Mouse (Mus musculus) ovary, adult 18-20 months (tissue): ENCODE data around the gene Gusb.

ENCODE experiments used
- DNase-seq: peaks from one replicate; pipeline ENCODE4 v3.0.0; 2022; ENCODE audit warnings: low spot score, mixed read lengths

Gene Gusb

GRCm38 (mm10) chr5:130023767-130024539 is 21.1 kb upstream of the Gusb start:
- peak; percentile 89 for DNase-seq

DNA sequence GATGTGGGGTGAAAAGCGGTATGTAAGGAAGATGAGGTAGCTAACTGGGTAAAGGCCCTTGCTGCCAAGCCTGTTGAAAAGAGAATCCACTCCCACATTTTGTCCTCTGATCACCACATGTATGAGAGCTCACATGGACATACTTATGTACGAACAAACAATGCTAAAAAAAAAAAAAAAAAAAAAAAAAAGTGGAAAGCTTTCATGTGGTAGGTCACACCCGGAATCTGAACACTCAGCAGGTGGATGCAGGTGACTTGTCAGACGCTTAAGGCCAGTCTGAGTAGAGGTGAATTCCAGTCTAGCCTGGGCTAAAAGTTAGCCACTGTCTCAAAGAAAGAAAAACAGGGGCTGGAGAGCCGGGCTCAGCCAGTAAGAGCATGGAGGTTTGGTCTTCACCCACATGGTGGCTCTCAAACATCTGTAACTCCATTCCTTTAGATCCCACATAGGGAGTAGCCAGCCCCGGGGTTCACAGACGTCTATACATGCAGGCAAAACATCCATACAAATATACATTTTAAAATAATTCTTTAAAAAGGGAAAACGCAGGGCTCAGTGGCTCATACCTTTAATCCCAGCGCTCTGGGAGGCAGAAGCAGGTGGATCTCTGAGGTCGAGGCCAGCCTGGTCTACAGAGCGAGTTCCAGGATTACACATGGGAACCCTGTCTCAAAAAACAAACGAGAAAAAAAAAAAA is 20.4 kb upstream of the Gusb start:
- no peak for DNase-seq

GRCm38 (mm10) chr5:130022366-130022765 is 19.5 kb upstream of the Gusb start:
- no peak for DNase-seq

DNA sequence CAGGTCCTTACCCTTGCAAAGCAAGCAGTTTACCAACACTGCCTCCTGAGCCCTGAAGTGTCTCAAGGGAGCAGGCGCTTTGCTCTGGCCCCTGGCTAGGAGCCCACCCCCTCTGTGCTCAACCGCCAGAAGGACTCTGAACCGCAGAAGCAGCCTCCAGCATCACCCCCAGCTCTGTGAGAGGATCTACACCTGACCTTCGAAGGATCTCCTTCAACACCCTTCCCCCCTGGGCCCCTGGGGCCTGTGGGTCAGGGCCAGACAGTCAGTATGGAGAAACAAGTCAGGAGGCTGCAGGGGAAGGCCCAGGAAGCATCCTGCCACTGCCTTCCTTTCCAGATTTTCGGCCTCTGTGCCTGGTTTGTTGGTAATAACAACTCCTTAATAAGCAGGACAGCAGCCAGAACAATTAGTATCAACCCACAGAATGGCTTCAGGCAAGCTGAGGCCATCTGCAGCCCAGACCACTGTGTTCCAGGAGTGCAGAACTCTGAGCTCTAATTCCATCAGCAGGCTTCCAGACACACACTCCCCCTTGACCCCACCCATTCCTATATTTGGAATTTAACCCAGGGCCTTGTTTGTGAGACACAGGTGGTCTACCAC is 18.6 kb upstream of the Gusb start:
- DNase-seq = no peak

GRCm38 (mm10) chr5:130019461-130019860 is 16.6 kb upstream of the Gusb start:
- no peak for DNase-seq

DNA sequence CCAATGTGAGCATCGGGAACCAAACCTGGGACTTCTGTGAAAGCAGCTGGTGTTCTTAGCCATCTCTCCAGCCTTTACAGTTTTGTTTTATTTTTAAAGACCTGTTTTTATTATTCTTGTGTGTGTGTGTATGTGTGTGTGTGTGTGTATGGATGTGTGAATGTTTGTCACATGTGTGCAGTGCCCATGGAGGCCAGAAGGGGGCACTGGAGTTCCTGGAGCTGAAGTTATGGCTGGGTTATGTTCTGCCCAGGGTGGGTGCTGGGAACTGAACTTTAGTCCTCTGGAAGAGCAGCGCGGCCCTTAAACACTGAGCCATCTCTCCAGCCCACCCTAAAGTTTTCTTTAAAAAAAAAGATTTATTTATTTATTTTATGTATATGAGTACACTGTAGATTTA is 12.3 kb upstream of the Gusb start:
- DNase-seq = no peak

GRCm38 (mm10) chr5:130010961-130011360 is 8.1 kb upstream of the Gusb start:
- DNase-seq = no peak

GRCm38 (mm10) chr5:130009784-130010183 is 6.9 kb upstream of the Gusb start:
- DNase-seq = no peak

- DNase-seq = no peak
These were observed 5.3 kb upstream of the Gusb start for GRCm38 (mm10) chr5:130008034-130008590.

DNA sequence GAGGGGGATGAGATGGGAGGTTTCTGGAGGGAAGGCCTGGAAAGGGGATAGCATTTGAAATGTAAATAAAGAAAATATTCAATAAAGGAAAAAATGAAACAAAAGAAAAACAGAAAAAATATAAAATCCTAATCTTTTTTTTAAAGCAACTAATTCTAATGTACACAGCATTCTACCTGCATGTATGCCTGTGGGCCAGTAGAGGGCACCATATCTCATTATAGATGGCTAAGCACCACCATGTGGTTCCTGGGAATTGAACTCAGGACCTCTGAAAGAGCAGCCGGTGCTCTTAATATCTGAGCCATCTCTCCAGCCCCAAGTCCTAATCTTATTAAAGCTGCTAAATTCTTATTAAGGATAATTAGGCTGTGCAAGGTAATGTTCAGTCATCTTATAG is 4.5 kb upstream of the Gusb start:
- DNase-seq = no peak

DNA sequence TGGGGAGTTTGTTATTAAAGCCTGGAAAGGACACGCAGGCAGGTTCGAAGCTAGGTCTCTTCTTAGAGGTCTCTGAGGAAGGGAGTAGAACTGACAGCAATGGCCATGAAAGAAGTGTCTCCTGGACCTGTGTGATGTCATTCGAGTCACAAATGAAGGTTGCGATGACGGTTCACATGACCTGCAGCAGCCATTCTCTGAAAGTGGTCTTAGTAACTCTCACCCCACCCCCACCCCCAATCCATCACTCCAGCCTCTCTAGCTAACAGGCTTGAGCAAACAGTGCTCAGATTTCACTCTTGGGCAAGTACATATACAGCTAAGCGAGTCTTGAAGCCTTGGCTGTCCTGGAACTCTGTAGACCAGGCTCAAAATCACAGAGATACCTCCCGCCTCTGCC is 380 bp upstream of the Gusb start:
- DNase-seq = no peak

DNA sequence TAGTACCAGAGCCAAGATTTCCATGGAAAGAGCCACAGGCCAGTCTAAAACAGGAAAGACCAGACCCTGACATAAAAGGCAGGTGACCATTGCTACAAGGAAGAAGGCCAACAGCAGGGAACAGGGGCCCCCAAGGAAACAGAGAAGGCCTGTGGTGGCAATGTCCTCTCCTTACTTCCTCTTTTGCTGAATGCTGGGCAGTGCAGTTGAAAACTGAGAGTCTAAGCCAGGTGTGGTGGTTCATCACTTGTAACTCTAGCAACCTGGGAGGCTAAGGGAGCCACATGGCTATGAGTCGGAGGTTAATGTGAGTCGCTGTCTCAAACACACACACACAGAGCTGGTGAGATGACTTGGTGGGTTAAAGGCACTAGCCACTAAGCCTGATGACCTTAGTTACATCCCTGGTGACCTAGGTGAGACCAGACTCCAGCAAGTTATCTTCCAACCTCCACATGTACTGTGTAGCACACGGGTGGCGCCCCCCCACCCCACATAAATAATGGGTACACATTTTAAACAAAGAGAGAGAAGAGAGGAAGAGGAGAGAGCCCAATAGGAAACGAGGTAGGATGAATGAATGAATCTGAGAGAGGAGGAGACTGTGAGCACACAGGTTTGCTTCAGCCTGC is 1.4 kb downstream of the Gusb start:
- no peak for DNase-seq

GRCm38 (mm10) chr5:130000735-130001134 is 2.1 kb downstream of the Gusb start:
- no peak for DNase-seq

DNA sequence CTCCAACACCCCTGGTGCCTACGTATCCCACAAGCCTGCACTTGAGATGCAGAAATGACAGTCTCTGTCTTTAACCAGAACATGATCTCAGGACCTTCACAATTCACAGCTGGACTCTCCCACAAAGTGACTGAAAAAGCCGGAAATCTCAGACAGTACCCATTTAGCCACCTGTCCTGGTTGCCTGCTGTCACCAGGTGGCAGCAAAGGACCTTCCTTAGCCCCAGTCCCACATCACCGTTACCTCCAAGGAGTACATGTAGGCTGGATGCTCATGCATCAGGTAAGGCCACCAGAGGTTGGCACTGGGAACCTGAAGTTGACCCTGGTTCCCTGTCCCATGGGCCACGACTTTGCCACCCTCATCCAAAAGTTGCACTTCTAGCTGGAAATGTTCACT is 3.8 kb downstream of the Gusb start:
- DNase-seq = no peak

GRCm38 (mm10) chr5:129997700-129998099 is 5.1 kb downstream of the Gusb start:
- DNase-seq = no peak

- DNase-seq = no peak
These were observed 7.9 kb downstream of the Gusb start for GRCm38 (mm10) chr5:129994989-129995388.

GRCm38 (mm10) chr5:129993374-129993773 is 9.5 kb downstream of the Gusb start:
- DNase-seq = no peak

- no peak for DNase-seq
These were observed 11.0 kb downstream of the Gusb start for GRCm38 (mm10) chr5:129991898-129992297.

- no peak for DNase-seq
These were observed 13.5 kb downstream of the Gusb start for GRCm38 (mm10) chr5:129989376-129989775.

- no peak for DNase-seq
These were observed 22.6 kb downstream of the Gusb start for GRCm38 (mm10) chr5:129980216-129980615.

DNA sequence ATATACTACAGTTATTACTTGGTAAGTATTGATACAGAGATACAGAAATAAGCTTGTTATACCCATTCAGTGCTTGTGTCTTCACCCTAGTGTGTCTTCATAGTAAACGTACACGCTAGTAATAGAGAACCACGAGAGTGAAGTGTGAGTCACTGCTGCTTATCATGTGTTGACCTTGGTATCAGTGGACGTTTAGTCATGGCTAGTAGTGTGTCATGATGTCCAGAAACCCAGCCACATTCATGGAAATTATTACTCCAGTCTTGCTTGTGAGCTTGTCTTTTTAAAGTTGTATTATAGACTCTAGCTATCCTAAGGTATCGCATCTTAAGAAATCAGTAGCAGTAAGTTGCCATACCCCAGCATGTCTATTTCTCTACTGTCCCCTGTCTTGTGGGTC is 24.2 kb downstream of the Gusb start:
- DNase-seq = no peak

- DNase-seq = no peak
These were observed 25.1 kb downstream of the Gusb start for GRCm38 (mm10) chr5:129977768-129978167.
